Mouse (Mus musculus) liver, postnatal 0 days (tissue): ENCODE data around the gene Cntfr.

Experiments used
- CTCF ChIP-seq: sonication (generic); IDR thresholded peaks from 2 replicates; pipeline ENCODE4 v1.5.1; 2016; ENCODE audit warnings: antibody characterized with exemption, low read depth
- EP300 ChIP-seq: IDR thresholded peaks from 2 replicates; pipeline ENCODE4 v1.6.1; 2016; ENCODE audit warnings: antibody characterized with exemption, low read depth, mild to moderate bottlenecking

DNA sequence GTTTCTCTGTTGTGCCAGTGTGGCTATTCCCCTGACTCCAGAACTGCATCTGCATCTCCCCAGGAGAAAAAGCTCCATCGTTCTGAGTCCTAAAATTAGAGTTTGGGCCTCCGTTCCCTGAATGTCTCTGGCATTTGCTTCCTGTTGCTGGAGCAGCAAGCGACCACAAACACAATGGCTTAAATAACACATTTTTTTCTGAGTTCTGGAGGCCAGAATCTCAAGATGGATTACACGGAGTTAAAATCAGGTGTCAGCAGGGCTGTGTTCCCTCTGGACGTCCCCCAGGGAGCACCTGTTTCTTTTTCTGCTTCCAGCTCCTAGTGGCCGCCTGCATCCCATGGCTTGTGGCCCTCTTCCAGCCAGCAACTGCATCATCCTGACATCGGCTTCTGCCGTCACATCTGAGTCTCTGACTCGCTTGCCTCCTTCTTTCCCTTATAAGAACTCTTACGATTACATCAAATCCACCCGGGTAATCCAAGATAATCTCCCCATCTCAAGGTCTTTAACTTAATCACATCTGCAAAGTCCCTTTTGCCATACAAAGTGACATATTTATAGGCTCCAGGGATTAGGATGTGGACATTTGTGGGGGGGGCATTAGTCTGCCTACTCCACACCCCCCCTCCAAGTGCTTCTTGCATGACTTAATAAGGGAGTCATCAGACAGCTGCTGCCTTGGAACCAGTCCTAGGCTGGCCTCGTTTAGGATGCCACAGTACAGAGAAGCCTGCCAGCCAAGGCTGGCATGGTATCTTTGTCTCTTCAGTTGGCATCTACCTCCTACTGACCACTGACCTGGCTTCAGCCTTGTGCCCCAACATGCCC, 77.8 kb downstream of the Cntfr start:
- TF ChIP-seq CTCF = no peak
- TF ChIP-seq EP300 = no peak
